Mouse (Mus musculus): ENCODE measurements at regions not wholly inside any gene's neighbourhood (a gene's known extent, or its start where the extent isn't known, plus 50 kb on each side); places are given as distances from the start of the nearest gene placed in this dataset.
A peak's percentile ranks its signal among the peaks of the same experiment; 100 is the strongest.

- Histone ChIP-seq H3K36me3 (no peaks in the 10 kb centered on the region), H3K4me2 (no peak overlapping the region), H3K9me3 (replicated peaks) (no peaks in the 10 kb centered on the region), H3K4me1 (no peaks in the 10 kb centered on the region), H3K9ac (no peak overlapping the region), H3K4me3 (replicated peaks) (no peak overlapping the region), H3K27me3 (no peaks in the 10 kb centered on the region), H3K27ac (no peak overlapping the region)
- 73% methylated on average over 6 of the region's 6 CpGs for WGBS
- no peak for ATAC-seq (replicated peaks; ENCODE audit: low FRiP score)
These were observed 419.0 kb downstream of the Kcnj2 start for GRCm38 (mm10) chr11:111484981-111485380.

- no peak overlapping the region for H3K4me2 ChIP-seq
- H3K9ac ChIP-seq: no peak overlapping the region
- no peak overlapping the region for H3K27ac ChIP-seq
- no peaks in the 10 kb centered on the region for H3K36me3 ChIP-seq
- H3K4me1 ChIP-seq: no peaks in the 10 kb centered on the region
- no peak overlapping the region for H3K4me3 ChIP-seq (replicated peaks)
- ATAC-seq (replicated peaks; ENCODE audit: low FRiP score): no peak
- no peaks in the 10 kb centered on the region for H3K9me3 ChIP-seq (replicated peaks)
- WGBS: 67% methylated on average over 4 of the region's 4 CpGs
- no peaks in the 10 kb centered on the region for H3K27me3 ChIP-seq
These were observed 446.5 kb downstream of the Kcnj2 start for GRCm38 (mm10) chr11:111512471-111512870.

- 66% methylated on average over 8 of the region's 8 CpGs for WGBS
- no peak overlapping the region for H3K27ac ChIP-seq
- ATAC-seq (replicated peaks; ENCODE audit: low FRiP score): no peak
- no peak overlapping the region for H3K9ac ChIP-seq
- H3K4me2 ChIP-seq: no peak overlapping the region
- no peaks in the 10 kb centered on the region for H3K4me1 ChIP-seq
- H3K36me3 ChIP-seq: no peaks in the 10 kb centered on the region
- no peak overlapping the region for H3K4me3 ChIP-seq (replicated peaks)
- no peaks in the 10 kb centered on the region for H3K27me3 ChIP-seq
- H3K9me3 ChIP-seq (replicated peaks): no peaks in the 10 kb centered on the region
These were observed 456.8 kb downstream of the Kcnj2 start for GRCm38 (mm10) chr11:111522716-111523115.

- Histone ChIP-seq H3K9ac (no peak overlapping the region), H3K4me1 (no peaks in the 10 kb centered on the region), H3K27me3 (no peaks in the 10 kb centered on the region), H3K9me3 (replicated peaks) (no peaks in the 10 kb centered on the region), H3K36me3 (no peaks in the 10 kb centered on the region), H3K4me2 (no peak overlapping the region), H3K4me3 (replicated peaks) (no peak overlapping the region), H3K27ac (no peak overlapping the region)
- 62% methylated on average over 8 of the region's 8 CpGs for WGBS
- no peak for ATAC-seq (replicated peaks; ENCODE audit: low FRiP score)
These were observed 457.5 kb downstream of the Kcnj2 start for GRCm38 (mm10) chr11:111523465-111523864.

- H3K9ac ChIP-seq: no peak overlapping the region
- WGBS: 86% methylated on average over 6 of the region's 6 CpGs
- no peaks in the 10 kb centered on the region for H3K4me1 ChIP-seq
- H3K27ac ChIP-seq: no peak overlapping the region
- no peak for ATAC-seq (replicated peaks; ENCODE audit: low FRiP score)
- H3K36me3 ChIP-seq: no peaks in the 10 kb centered on the region
- no peak overlapping the region for H3K4me3 ChIP-seq (replicated peaks)
- H3K9me3 ChIP-seq (replicated peaks): no peaks in the 10 kb centered on the region
- H3K27me3 ChIP-seq: no peaks in the 10 kb centered on the region
- no peak overlapping the region for H3K4me2 ChIP-seq
These were observed 460.2 kb downstream of the Kcnj2 start for GRCm38 (mm10) chr11:111526010-111526742.

GRCm38 (mm10) chr11:111529591-111529990 lies 463.6 kb downstream of the Kcnj2 start:
- peaks cover 6% of the 10 kb centered on the region for H3K27me3 ChIP-seq
- no peaks in the 10 kb centered on the region for H3K9me3 ChIP-seq (replicated peaks)
- H3K27ac ChIP-seq: no peak overlapping the region
- H3K36me3 ChIP-seq: no peaks in the 10 kb centered on the region
- H3K4me3 ChIP-seq (replicated peaks): no peak overlapping the region
- no peak for ATAC-seq (replicated peaks; ENCODE audit: low FRiP score)
- H3K4me1 ChIP-seq: no peaks in the 10 kb centered on the region
- H3K9ac ChIP-seq: no peak overlapping the region
- no peak overlapping the region for H3K4me2 ChIP-seq
- WGBS: 58% methylated on average over 9 of the region's 9 CpGs

GRCm38 (mm10) chr11:111530912-111531311 lies 464.9 kb downstream of the Kcnj2 start:
- H3K9me3 ChIP-seq (replicated peaks): no peaks in the 10 kb centered on the region
- H3K27me3 ChIP-seq: peaks cover 6% of the 10 kb centered on the region
- no peak overlapping the region for H3K9ac ChIP-seq
- H3K27ac ChIP-seq: no peak overlapping the region
- no peak overlapping the region for H3K4me2 ChIP-seq
- no peak for ATAC-seq (replicated peaks; ENCODE audit: low FRiP score)
- 70% methylated on average over 3 of the region's 3 CpGs for WGBS
- no peaks in the 10 kb centered on the region for H3K36me3 ChIP-seq
- H3K4me3 ChIP-seq (replicated peaks): no peak overlapping the region
- H3K4me1 ChIP-seq: no peaks in the 10 kb centered on the region

GRCm38 (mm10) chr11:111532457-111532856 lies 466.5 kb downstream of the Kcnj2 start:
- Histone ChIP-seq H3K4me2 (no peak overlapping the region), H3K9ac (no peak overlapping the region), H3K9me3 (replicated peaks) (no peaks in the 10 kb centered on the region), H3K4me1 (no peaks in the 10 kb centered on the region), H3K4me3 (replicated peaks) (no peak overlapping the region), H3K36me3 (no peaks in the 10 kb centered on the region), H3K27ac (no peak overlapping the region), H3K27me3 (peaks cover 15% of the 10 kb centered on the region)
- WGBS: 36% methylated on average over 5 of the region's 5 CpGs
- ATAC-seq (replicated peaks; ENCODE audit: low FRiP score): no peak

GRCm38 (mm10) chr11:111536040-111536836 lies 470.3 kb downstream of the Kcnj2 start:
- 36% methylated on average over 17 of the region's 17 CpGs for WGBS
- H3K27me3 ChIP-seq: peaks cover 22% of the 10 kb centered on the region
- H3K4me1 ChIP-seq: 0 out of 2 replicates have a peak, but pooled peaks cover 2% of the 10 kb centered on the region
- H3K36me3 ChIP-seq: no peaks in the 10 kb centered on the region
- H3K4me2 ChIP-seq: peak overlapping the region; percentile 18
- H3K4me3 ChIP-seq (replicated peaks): no peak overlapping the region
- no peaks in the 10 kb centered on the region for H3K9me3 ChIP-seq (replicated peaks)
- H3K9ac ChIP-seq: no peak overlapping the region
- no peak for ATAC-seq (replicated peaks; ENCODE audit: low FRiP score)
- no peak overlapping the region for H3K27ac ChIP-seq

GRCm38 (mm10) chr11:111537654-111538053 lies 471.7 kb downstream of the Kcnj2 start:
- Histone ChIP-seq H3K4me2 (no peak overlapping the region), H3K9ac (no peak overlapping the region), H3K9me3 (replicated peaks) (no peaks in the 10 kb centered on the region), H3K36me3 (no peaks in the 10 kb centered on the region), H3K4me1 (0 out of 2 replicates have a peak, but pooled peaks cover 4% of the 10 kb centered on the region), H3K4me3 (replicated peaks) (no peak overlapping the region), H3K27me3 (peaks cover 22% of the 10 kb centered on the region), H3K27ac (no peak overlapping the region)
- WGBS: 15% methylated on average over 3 of the region's 3 CpGs
- ATAC-seq (replicated peaks; ENCODE audit: low FRiP score): no peak

GRCm38 (mm10) chr11:111539960-111540359 lies 474.0 kb downstream of the Kcnj2 start:
- 43% methylated on average over 6 of the region's 6 CpGs for WGBS
- Histone ChIP-seq H3K27ac (no peak overlapping the region), H3K27me3 (peaks cover 15% of the 10 kb centered on the region; the same call in 1 of the 2 replicates), H3K4me3 (replicated peaks) (no peak overlapping the region), H3K9ac (no peak overlapping the region), H3K36me3 (no peaks in the 10 kb centered on the region), H3K4me1 (0 out of 2 replicates have a peak, but pooled peaks cover 4% of the 10 kb centered on the region), H3K9me3 (replicated peaks) (no peaks in the 10 kb centered on the region), H3K4me2 (no peak overlapping the region)
- no peak for ATAC-seq (replicated peaks; ENCODE audit: low FRiP score)

GRCm38 (mm10) chr11:111545291-111545690 lies 479.3 kb downstream of the Kcnj2 start:
- no peak for ATAC-seq (replicated peaks; ENCODE audit: low FRiP score)
- Histone ChIP-seq H3K27ac (no peak overlapping the region), H3K4me2 (no peak overlapping the region), H3K9ac (no peak overlapping the region), H3K4me3 (replicated peaks) (no peak overlapping the region), H3K36me3 (no peaks in the 10 kb centered on the region), H3K27me3 (no peaks in the 10 kb centered on the region), H3K4me1 (0 out of 2 replicates have a peak, but pooled peaks cover 4% of the 10 kb centered on the region), H3K9me3 (replicated peaks) (no peaks in the 10 kb centered on the region)
- 90% methylated on average over 4 of the region's 4 CpGs for WGBS
